Mouse (Mus musculus) lung, postnatal 4 days (tissue): ENCODE results near the gene Smndc1.

Experiments
- DNase-seq, 2 experiments: peaks; one replicate each; pipeline ENCODE4 v3.0.0; 2021

Smndc1 gene

DNA sequence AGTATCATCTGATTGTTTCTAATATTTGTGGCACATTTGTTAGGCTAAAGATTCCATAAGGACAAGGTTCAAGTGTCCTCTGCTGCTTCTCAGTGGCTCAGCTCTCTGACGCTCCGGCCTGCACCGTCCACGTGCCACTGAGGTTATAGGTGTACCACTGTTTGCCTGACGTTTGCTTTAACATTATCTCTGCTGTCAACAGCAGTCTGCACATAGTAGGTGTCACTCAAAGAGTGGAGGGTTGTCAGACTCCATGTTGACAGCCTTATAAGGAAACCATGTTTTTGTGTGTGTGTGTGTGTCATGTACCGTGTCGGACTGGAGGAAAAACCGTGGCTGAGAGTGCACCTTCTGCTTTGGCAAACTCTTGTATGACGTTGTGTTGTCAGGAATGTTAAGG, 55.1 kb downstream of the Smndc1 start:
- DNase-seq = no peak

DNA sequence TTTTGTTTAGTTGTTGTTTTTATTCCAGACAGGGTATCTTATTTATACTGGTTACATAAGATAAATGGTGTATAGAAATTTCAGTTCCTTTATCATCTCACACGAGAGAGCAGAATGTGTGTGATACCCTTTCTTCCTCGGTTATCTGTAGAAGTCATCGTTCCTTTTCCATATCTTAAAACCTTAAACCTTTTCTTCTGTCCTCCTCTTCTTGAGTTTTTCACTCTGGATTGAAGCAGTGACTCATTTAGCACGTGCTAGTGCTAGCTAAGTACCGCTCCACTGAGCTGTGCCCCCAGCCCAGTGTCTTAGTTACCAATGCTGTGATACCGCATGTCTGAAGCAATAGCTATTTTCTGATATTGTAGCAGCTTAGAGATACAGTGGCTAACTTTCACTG, 56.6 kb downstream of the Smndc1 start:
- no peak for DNase-seq

GRCm38 (mm10) chr19:53331882-53332500, 58.4 kb downstream of the Smndc1 start:
- no peak for DNase-seq

GRCm38 (mm10) chr19:53329992-53330381, 60.4 kb downstream of the Smndc1 start:
- peak; percentile 84 to 91 for DNase-seq
